Mouse (Mus musculus): ENCODE results near the gene Hnrnpk.

- TF ChIP-seq CTCF (IDR thresholded peaks at IDR 0.05; ENCODE audit: low read depth), result no peak
- TF ChIP-seq EP300 (optimal IDR thresholded peaks at IDR 0.05), result no peak
Measured at GRCm38 (mm10) chr13:58421026-58421425, 17.9 kb upstream of the Hnrnpk start.

Data from stomach, postnatal 0 days (tissue).